Mouse (Mus musculus) gastrocnemius, postnatal 10 days (tissue): ENCODE measurements around the gene Map3k12. TPM values are rescaled to one million over a fixed set of nuclear protein-coding genes. Genes with fewer than 3 reads are reported as not detected.

Experiments
- DNase-seq: peaks from one replicate; pipeline ENCODE4 v3.0.0; 2021; ENCODE audit warnings: mixed read lengths
- total RNA-seq, 2 experiments: library from RNA; stranded (reverse); gene quantifications; 2 replicates each; pipeline ENCODE4 v1.2.3; 2021

The Map3k12 gene
- total RNA-seq, 2 experiments from 2014 or later, result 3.8 to 4.9 TPM

GRCm38 (mm10) chr15:102519211-102520141 lies 2.6 kb upstream of the Map3k12 start:
- DNase-seq, result no peak

GRCm38 (mm10) chr15:102518859-102519201 lies 2.0 kb upstream of the Map3k12 start:
- DNase-seq, result no peak

DNA sequence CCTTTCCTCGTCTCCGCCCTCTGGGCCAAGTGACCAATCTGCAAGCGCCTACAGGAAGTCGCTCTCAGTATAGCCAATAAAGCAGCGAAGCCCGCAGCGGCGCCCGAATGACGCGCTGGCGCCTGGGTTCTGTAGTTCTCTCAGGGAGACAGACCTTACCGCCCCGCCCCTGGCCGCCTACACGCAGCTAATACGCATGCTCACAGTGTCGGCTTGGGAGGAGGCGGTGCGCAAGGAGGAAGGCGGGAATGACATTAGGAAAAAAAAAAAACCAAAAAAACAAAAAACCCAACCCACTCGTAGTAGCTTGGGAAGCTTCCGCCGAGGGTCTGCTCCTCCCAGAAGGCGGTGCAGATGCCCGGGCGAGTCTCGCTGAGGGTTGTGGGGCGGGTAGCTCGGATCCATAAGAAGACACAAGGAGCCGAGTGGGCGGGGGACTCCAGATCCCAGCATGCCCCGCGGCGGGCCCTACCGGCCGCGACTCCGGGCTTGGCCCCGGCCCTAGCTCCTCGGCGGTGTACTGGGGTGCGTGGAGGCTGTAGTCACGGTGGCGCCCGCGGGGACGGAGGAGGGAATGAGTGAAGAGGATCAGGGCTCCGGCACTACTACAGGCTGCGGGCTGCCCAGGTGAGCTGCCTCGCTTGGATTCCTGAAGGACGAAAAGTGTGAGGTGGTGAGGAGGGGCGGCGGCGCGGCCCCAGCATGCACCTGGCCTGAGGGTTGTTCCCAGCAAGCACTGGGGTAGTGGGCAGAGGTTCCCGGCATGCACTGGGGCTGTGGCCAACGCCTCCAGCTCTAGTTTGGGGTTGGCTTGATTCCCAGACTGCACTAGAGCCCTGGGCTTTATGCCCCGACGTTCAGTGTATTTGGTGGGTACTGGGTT lies 1.4 kb upstream of the Map3k12 start, which contains the start of gene Tarbp2:
Tarbp2 (plus strand) TSS at position 217 of the 883 bp plus-strand sequence.
- DNase-seq, result peak; percentile 97

- no peak for DNase-seq
These were observed 739 bp upstream of the Map3k12 start for GRCm38 (mm10) chr15:102517631-102517975.

DNA sequence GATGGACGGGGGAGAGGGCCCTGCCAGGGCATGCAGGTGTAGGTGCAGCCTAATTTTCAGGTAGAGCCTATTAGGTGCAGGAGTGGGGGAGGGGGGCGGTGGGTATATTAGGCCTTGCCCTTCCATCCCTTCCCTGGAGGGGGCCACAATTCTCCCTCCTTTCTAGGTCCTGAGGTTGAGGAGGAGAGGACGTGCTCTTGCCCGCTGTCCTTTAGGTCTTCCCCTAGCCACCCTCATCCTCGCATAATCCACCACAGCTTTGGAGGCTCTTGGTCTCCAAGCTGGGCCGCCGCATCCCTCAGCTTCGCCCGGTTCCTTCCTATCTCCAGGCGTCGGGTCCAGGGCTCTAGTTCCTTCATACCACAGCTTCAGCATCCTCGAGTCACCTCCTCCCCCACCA lies 571 bp downstream of the Map3k12 start:
- DNase-seq, result no peak

GRCm38 (mm10) chr15:102515791-102516190 lies 1.1 kb downstream of the Map3k12 start:
- no peak for DNase-seq

GRCm38 (mm10) chr15:102515261-102515660 lies 1.6 kb downstream of the Map3k12 start:
- DNase-seq, result no peak

DNA sequence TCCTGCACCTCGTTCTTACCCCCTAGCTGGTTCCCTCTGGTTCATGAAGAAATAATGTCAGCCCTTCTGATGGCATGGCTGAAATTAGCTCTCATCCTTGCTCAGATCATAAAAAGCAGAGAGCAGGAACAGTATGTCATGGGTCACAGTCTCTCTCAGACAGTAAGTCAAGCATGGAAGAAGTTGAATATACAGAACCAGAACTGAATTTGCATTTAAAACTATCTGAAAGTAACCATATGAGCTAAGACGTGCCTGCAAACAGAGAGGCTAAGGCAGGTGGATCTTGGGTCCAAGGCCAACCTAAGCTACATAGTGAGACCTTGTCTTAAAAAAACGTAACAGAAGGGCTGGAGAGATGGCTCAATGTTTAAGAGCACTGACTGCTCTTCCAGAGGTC lies 3.9 kb downstream of the Map3k12 start:
- no peak for DNase-seq

DNA sequence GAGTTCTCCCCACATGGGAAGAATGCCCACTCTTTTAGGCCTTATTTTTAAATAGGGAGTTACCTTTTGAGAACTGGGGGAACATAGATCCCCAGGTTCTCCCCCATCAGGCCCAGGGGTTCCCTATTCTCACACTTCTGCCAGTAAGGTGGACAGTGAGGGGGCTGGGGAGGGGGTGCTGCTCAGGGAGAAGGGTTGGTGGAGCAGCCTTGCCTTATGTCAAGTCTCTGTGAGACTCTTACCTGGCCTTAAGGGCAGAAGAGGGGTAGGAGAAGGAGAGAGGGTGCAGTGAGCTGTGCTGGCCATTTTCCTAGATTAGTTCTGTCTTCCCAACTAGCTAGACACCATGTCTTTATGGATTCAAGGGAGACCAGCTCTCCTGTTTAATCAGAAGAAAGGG lies 4.4 kb downstream of the Map3k12 start:
- no peak for DNase-seq

- no peak for DNase-seq
These were observed 4.9 kb downstream of the Map3k12 start for GRCm38 (mm10) chr15:102512010-102512409.

- DNase-seq, result no peak
These were observed 5.5 kb downstream of the Map3k12 start for GRCm38 (mm10) chr15:102511285-102511833.

- DNase-seq, result peak; percentile 77
These were observed 6.1 kb downstream of the Map3k12 start for GRCm38 (mm10) chr15:102510590-102511284.

- no peak for DNase-seq
These were observed 6.8 kb downstream of the Map3k12 start for GRCm38 (mm10) chr15:102510110-102510509.

DNA sequence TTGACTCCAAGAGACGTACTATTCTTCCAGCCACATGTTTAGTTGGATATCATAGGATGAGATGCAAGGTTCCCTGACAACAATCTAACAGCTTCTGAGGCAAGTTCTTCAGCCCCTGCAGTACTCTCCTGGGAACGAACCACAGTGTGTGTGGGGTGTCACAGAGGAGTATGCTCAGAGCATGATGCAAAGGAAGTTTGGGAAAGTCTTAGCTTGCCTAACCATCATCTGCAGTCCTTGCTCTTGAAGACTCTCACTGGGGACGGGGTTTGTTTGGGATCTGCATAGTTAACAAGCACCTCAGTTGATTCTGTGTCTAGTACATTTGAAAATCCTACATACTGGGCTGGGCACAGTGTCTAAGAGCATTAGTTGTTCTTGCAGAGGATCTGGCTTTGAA lies 8.5 kb downstream of the Map3k12 start:
- DNase-seq, result no peak

DNA sequence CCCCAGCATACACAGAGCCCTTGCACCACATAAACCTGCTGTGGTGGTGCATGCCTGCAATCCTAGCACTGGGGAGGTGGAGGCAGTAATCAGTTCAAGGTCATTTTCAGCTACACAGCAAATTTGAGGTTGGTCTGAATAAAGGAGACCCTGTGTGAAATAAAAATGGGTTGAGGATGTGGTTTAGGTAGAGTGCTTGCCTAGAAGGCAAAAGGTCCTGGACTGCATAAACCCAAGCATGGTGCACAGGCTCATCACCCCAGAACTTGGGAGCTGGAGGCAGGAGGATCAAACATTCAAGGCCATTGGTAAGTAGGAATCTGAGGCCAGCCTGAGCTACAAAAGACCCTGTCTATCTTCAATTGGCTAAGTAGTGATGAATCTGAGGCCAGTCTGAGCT lies 9.3 kb downstream of the Map3k12 start:
- no peak for DNase-seq

DNA sequence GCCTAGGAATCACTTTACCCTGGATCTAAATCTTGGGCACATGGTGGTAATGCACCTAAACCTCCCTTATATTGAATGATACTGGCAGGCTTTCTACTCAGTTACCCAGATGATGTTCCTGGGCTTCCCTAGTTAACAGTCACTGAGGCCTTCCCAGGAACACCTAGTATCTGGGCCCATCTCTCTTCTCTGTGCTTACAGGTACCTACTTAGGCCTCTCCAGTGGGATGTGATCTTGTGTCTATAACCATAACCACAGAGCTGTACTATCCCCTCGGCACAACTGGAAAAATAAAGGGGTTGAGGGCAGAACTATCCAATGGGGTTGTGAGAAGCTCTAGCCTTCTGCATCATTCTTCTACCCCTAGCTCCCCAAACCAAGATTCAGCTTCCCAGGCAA lies 10.0 kb downstream of the Map3k12 start:
- no peak for DNase-seq

DNA sequence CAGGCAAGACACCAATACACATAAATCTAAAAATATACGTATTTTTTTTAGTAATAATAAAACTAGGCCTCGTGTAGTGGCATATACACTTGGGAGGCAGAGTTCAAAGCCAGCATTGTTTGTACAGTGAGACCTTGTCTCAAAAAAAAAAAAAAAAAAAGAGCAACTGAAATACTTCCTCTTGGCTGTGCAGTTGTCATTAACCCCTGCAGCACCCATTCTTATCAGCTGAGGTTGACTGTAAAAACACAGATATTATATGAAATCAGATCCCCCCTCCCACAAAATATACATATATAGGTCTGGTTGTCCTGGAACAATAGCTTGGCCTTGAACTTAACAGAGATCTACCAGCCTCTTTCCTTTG lies 10.4 kb downstream of the Map3k12 start:
- DNase-seq, result no peak

DNA sequence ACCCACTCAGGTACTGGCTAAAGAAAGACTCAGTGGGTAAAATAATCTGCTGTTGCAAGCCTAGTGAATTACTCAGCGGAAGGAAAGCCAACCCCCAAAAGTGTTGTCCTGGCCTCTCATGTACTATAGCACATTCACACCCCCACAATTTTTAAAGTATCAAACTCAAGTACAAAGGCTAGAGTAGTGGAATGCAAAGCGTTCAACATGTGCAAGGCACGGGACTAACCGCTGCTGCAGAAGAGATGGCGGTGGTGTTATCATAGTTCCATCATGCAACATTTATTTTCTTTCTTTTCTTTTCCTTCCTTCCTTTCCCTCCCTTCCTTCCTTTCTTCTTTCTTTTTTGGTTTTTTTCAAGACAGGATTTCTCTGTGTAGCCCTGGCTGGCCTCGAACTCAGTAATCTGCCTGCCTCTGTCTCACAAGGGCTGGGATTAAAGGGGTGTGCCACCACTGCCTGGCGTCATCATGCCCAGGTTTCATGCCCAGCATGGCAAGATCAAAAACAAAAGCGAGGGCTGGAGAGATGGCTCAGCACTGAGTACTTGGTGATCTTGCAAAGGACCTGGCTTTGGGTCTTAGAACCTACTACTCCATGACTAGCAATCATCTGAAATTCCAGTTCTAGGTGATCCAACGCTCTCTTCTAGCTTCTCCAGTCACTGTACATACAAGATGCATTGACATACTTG lies 10.9 kb downstream of the Map3k12 start:
- DNase-seq, result no peak

GRCm38 (mm10) chr15:102505073-102505769 lies 11.6 kb downstream of the Map3k12 start:
- DNase-seq, result no peak

DNA sequence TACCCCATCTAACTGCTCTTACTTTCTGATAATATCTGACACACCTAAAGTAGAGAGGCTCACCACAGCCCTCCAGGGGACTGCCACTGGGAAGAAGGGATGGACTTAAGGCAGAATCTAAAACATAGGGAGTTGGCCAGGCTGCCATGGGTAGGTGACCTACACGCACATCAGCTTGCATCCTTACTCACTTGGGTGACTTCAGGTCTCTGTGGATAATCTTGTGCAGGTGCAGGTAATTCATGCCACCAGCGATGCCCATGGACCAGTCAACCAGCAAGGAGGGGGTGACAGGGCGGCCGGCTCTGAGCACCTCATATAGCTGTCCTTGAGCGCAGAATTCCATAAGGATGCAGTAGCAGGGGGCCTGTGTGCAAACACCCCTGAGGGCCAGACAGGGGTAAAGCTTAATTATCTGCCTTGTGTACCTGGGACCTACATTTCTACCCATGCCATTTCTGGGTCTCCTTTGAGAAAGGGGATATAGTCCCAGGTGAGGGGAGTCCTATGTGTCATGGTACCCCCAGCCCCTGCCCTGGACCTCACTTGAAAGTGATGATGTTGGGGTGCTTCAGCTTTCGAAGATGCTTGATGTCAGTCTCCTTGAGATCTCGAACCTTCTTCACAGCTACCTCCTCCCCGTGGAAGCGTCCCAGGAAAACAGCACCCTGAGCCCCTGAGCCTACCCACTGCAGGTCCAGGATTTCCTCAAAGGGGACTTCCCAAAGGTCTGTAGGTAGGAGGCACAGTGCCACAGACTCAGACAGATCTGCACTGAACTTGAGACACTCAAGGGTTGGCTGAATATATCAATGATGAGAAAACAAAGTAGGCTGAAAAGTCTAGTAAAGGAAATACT lies 12.7 kb downstream of the Map3k12 start:
- no peak for DNase-seq
